Mouse (Mus musculus): ENCODE data around the gene Nubp1. TPM values are rescaled to one million over a fixed set of nuclear protein-coding genes. Genes with fewer than 3 reads are reported as not detected.

Nubp1 gene
- total RNA-seq, 2 experiments from 2014 or later = 22.2 to 23.3 TPM

- DNase-seq = no peak
Observed at GRCm38 (mm10) chr16:10417723-10418259, 6.0 kb downstream of the Nubp1 start.

DNA sequence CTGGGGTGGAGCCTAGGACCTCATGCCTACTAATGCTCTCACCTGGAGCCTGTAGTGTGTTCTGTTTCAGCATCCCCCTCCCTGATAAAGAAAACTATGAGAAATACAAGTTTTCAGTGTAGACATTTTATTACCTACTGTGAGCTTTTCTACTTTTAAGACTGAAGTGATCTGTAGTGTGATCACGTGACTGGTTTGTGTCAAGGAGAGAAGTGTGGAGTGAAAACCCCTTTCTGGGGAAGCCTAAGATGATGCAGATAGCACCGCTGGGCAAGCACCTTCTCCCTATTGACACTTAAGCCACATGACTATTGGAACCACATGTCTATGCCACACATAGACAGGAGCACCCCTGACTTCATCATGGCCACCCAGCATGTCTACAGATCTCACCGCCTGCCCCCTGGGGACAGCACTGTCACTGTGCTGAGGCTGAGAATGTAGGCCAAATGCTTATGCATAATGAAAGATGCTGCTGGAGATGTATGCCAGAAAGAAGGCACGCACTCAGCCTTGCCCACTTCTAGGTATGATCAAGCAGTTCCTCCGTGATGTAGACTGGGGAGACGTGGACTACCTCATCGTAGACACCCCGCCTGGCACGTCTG, 8.8 kb downstream of the Nubp1 start:
- DNase-seq = no peak

- no peak for DNase-seq
Observed at GRCm38 (mm10) chr16:10431911-10432310, 20.2 kb downstream of the Nubp1 start.

DNA sequence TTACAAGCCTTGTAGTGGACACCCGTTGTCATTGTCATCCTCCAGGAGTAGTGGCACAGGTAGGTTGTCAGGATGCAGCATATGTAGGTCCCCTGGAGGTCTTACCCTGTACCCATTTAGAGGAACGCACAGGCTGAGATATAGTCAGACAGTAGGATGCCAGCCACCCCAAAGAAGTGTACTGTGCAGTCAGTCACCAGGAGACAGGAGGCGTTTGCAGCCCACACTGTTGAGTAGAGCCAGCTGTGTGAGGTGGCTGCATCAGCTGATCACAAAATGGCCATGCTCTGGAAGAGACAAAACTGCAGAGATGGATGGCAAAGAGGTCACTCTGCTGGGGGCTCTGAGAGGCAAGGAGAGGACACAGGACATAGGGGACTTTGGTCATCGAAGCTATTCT, 20.6 kb downstream of the Nubp1 start:
- DNase-seq = no peak

- DNase-seq = no peak
Observed at GRCm38 (mm10) chr16:10433344-10433743, 21.6 kb downstream of the Nubp1 start.

DNA sequence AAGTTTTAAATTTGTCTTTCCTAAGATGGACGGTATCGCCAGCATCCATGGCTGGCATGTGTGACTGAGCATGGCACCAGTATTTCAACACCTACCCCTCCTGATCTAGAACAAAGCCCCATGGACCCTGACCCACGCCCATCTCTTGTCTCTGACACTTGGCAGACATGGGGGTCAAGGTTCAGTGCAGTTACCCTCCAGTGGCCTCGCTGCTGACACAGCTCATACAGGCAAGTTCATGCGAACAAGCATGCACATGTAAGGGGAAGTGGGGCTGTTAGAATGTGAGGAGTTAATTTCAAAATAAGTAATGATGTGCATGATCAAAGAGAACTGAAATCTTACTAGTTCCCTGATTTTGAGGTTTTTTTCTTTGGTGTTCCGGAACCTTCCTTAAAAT, 24.4 kb downstream of the Nubp1 start:
- DNase-seq = no peak

- no peak for DNase-seq
Observed at GRCm38 (mm10) chr16:10438055-10438454, 26.3 kb downstream of the Nubp1 start.

DNA sequence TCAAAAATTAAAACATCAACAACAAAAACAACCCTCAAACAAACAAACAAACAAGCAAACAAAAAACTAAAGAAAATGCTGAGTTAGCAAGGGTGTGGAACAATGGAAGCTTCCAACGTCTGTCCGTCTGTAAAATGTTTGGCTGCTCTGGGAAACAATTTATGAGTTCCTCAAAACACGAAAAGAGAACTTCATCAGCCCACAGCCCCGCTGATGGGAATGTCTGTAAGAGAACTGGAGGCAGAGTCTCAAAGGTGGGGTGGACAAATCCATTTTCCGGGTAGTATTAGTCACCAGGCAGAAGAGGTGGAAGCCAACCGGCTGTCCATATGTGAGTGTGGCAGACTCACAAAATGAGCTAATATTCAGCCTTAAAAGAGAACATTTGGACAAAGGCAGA, 29.6 kb downstream of the Nubp1 start:
- no peak for DNase-seq

DNA sequence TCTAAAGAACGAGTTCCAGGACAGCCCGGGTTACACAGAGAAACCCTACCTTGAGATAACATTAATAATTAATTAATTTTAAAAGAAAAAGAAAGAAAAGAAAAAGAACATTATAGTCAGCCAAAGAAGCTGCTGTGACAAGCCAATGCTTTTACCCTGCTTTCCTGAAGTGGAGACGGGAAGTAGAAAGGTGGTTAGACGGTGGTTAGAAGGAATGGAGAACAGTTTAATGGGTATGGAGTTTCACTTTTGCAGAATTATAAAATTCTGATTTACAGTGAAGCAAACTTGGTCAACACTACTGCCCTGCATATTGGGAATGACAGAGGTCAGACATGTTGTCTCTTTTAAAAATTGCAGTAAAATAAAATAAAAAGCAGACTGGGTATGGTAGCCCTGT, 30.0 kb downstream of the Nubp1 start:
- DNase-seq = no peak

GRCm38 (mm10) chr16:10443723-10444122, 32.0 kb downstream of the Nubp1 start:
- DNase-seq = no peak

GRCm38 (mm10) chr16:10446573-10447263, 35.0 kb downstream of the Nubp1 start:
- DNase-seq = no peak

GRCm38 (mm10) chr16:10447264-10447594, 35.5 kb downstream of the Nubp1 start, which contains the start of gene Tvp23a:
TSS of gene Tvp23a (minus strand) at chr16:10447362.
- peak; percentile 65 for DNase-seq

DNA sequence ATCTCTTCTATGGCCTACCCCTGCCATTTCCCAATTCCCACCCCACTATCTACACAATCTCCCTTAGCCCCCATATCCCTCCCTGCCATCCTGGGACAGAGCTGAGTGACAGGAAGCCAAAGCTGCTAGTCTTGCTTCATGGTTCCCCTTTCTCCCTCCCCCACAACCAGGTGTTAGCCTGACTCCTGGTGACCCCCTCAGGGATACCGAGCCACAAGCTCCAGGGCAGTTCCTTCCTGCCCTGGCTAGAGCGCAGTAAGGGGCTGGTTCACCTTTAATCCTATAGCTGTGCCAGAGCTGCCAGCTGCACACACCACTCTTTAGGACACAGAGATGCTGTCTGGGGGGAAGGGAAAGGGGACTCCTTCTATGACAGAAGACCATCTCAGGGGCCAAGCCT, 36.0 kb downstream of the Nubp1 start:
- no peak for DNase-seq

DNA sequence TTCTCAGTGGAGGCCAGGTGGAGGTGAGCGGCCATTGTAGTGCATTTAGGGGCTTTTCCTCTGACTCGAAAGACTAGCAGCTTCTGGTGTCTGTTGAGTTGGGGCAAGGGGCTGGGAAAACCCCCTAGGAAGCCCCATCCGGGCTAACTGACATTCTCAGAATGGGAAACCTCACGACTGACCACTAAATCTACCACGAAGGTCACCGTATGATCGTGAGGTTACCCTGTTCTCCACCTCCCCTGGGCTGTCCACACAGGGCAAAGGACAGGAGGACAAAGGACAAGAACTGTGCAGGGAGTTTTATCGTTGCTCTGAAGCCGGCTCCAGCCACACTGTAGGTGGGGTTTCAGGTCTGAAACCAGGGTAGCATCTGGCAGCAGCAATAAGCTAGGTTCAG, 37.2 kb downstream of the Nubp1 start:
- no peak for DNase-seq

DNA sequence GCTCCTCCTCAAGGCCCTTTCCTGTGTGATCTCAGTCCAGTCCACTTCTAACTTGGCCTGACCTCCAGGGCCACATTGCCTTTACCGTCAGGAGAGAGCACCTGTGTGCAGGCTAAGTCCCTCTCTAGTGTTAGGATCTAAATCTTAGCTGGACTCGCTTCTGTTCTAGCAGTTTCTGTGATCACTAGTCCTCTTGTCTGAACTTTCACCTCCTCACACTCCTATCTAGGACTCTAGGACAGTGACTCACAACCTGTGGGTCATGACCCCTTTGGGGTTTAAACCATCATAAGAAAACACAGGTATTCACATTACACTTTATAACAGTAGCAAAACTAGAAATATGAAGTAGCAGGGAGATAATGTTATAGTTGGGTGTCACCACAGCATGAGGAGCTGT, 40.2 kb downstream of the Nubp1 start:
- no peak for DNase-seq

DNA sequence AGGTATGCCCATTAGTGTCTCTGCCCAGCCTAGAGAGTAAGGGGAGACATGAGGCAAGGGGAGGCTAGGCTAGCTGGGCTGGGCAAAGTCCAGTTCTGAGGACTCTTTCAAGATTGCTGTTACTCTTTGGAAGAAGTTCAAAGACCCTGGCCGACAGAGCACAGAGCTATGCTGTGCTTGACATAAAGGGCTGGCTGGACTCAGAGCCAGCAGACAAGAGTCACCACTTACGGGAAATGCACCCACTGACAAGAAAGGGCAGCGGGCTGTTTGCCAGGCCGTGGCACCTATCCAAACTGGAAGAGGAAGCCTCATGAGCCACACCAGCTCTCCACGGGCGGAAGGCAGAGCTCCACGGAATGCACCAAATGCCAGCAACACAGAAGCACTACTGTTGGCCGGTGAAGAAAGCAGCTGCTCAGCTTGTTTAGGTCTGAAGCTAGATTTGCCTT, 40.7 kb downstream of the Nubp1 start:
- peak; percentile 93 for DNase-seq

DNA sequence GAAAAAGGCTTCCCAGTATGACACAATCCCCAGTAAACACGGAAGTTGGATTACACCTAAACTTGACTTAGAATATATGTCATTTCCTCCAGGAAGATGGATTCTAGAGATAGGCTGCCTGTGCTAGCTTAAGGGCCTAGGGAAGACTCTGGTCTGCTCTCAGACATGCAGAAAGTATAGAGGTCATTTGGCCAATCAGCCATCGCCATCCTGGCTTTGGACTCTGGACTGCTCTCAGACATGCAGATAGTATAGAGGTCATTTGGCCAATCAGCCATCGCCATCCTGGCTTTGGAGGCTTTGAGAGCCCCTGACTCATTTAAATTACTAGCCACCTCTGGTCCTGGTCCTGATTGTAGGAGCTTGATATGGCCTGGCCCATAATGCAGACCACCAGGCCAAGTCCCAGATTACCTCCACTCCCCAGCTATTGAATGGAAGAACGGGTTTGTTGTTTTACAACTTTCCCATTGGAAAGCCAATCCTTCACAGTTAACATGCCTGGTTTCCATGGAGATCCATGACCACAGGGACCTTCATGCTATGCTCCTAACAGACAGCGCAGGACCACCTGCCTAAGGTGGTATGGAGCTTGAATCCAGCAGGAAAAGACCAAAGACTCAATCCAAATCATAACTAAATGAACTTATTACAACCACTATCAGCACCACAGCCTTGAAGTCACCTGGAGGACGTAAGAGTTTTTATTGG, 42.3 kb downstream of the Nubp1 start:
- no peak for DNase-seq

DNA sequence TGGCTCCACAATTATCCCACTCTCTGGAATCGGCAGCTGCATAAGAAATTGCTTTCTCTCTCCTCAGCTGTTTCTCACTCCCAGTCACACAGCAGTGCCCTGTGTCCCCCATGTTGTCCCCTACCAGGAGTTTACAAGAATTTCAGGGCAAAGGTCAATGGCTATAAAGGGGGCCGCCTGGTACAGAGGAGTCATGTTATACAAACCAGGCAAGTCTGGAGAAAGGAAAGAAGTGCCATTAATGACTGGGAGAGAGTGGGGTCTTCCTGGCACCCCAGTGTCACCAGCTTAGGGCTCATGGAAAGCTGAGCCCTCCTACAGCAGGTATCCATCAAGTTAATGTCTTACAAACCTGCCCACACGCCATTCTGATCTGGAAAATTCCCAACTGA, 42.8 kb downstream of the Nubp1 start:
- no peak for DNase-seq

GRCm38 (mm10) chr16:10460188-10460587, 48.4 kb downstream of the Nubp1 start:
- DNase-seq = no peak

GRCm38 (mm10) chr16:10461178-10461577, 49.4 kb downstream of the Nubp1 start:
- no peak for DNase-seq

DNA sequence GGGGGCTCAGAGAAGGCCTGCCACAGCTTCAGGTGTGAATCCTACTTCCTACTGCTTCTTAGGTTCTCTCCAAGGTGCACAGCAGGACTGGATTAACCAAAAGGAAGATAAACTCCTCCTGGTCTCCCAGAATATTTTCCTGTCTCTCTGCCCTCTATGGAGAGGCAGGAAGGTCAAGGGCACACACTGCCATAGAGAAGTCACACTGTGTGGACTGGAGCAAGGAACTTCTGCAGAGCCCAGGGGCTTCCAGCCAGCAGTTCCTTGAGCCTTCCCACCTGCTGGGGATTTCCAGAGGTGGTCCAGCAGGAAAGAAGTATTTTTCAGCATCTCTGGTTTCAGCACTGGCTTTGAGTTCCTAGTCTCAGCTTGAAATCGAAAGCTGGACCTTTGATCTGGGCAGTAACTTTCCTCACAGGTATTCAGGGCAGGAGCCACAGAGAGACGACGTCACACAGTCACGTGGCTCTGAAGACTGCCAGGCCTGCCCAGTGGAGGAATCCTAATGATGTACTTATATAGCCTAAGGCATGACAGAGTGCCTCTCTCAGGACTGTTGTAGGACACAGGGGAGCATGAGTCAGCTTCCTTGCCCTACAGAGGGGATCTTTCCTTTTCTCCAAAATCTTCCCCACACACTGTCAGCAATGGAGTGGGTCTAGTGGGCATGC, 53.4 kb downstream of the Nubp1 start:
- DNase-seq = no peak

GRCm38 (mm10) chr16:10467391-10468107, 55.8 kb downstream of the Nubp1 start:
- no peak for DNase-seq

Measured in adrenal gland, postnatal 10 days (tissue).